Mouse (Mus musculus): ENCODE measurements around the gene Ankrd33b. TPM values are rescaled to one million over a fixed set of nuclear protein-coding genes. Genes with fewer than 3 reads are reported as not detected.

The Ankrd33b gene
- polyA plus RNA-seq, 1 experiment from 2014 or later, result 0.28 TPM

DNA sequence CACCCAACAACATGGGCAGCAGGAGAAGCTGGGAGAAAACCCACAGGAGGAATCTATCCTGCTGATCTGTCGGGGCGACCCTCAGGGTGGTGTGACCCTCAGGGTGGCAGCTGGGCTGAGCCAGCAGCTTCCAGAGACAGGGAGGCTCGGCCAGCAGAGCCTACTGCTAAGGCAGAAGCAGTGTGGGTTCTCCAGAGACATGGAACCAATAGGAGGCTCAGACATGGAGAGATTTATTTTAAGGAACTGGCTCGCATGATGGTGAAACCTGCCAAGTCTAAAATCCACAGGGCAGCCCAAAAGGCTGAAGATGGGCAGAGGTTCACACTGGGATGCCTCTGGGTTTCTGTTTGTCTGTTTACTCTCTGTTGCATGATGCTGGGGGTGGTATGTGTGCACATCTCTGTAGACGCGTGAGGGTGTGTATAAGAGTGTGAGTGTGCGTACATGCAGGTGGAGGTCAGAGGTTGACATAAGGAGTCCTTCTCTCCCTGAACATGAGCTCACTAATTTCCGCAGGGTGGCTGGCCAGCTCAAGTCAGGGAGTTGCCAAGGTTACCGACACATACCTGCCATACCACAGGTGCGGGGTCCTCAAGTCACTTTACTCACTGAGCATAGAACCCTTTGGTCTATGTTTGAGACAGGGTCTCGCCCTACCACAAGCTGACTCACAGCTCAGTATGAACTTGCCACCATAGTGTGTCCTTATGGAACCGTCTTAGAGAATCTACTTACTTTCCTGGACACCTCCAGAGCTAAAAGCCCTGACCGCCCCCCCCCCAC lies 14.8 kb downstream of the Ankrd33b start:
- Histone ChIP-seq H3K4me2 (no peak overlapping the region), H3K9me3 (replicated peaks) (no peaks in the 10 kb centered on the region), H3K9ac (no peak overlapping the region), H3K4me3 (replicated peaks) (no peak overlapping the region), H3K36me3 (no peaks in the 10 kb centered on the region), H3K27ac (no peak overlapping the region), H3K4me1 (replicated peaks) (peaks cover 4% of the 10 kb centered on the region; the same call in 1 of the 2 replicates), H3K27me3 (no peaks in the 10 kb centered on the region)
- no peak for DNase-seq
- 64% methylated on average over 13 of the region's 13 CpGs for WGBS (ENCODE audit: insufficient replicate concordance)
- no peak for ATAC-seq (ENCODE audit: low read depth)

DNA sequence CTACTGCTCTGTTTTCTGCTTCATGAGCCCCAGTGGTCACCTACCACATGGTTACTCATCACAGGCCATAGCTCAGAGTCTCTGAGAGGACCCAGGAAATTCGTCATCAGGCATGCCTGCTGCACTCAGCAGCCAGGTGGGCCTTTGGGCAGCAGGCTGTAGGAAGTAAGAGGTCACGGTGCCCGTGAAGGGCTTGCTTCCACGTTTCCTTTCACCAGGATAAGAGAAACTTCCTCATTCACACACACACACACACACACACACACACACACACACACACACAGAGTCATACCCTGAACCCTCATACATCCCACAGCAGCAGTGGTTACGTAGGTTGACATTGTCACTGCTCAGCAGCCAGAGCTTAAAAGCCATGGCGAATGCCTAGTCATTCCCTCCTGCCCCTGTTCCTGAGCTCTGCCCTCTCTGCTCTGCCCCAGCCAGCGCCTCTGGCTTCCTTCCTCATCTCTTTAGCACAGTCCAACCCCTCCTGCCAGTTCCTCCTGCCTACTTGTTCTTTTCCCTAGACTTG lies 17.6 kb downstream of the Ankrd33b start:
- no peaks in the 10 kb centered on the region for H3K27me3 ChIP-seq
- WGBS (ENCODE audit: insufficient replicate concordance), result 31% methylated on average over 7 of the region's 7 CpGs
- no peaks in the 10 kb centered on the region for H3K4me1 ChIP-seq (replicated peaks)
- no peaks in the 10 kb centered on the region for H3K36me3 ChIP-seq
- H3K4me2 ChIP-seq, result no peak overlapping the region
- H3K4me3 ChIP-seq (replicated peaks), result no peak overlapping the region
- no peaks in the 10 kb centered on the region for H3K9me3 ChIP-seq (replicated peaks)
- ATAC-seq (ENCODE audit: low read depth), result peak; percentile 58
- no peak overlapping the region for H3K27ac ChIP-seq
- DNase-seq, result no peak
- no peak overlapping the region for H3K9ac ChIP-seq

- Histone ChIP-seq H3K4me2 (no peak overlapping the region), H3K36me3 (no peaks in the 10 kb centered on the region), H3K27ac (no peak overlapping the region), H3K4me3 (replicated peaks) (no peak overlapping the region), H3K9ac (no peak overlapping the region), H3K4me1 (replicated peaks) (no peaks in the 10 kb centered on the region), H3K9me3 (replicated peaks) (no peaks in the 10 kb centered on the region), H3K27me3 (no peaks in the 10 kb centered on the region)
- ATAC-seq (ENCODE audit: low read depth), result no peak
- DNase-seq, result no peak
- WGBS (ENCODE audit: insufficient replicate concordance), result 66% methylated on average over 5 of the region's 5 CpGs
These were observed 18.5 kb downstream of the Ankrd33b start for GRCm38 (mm10) chr15:31349046-31349445.

DNA sequence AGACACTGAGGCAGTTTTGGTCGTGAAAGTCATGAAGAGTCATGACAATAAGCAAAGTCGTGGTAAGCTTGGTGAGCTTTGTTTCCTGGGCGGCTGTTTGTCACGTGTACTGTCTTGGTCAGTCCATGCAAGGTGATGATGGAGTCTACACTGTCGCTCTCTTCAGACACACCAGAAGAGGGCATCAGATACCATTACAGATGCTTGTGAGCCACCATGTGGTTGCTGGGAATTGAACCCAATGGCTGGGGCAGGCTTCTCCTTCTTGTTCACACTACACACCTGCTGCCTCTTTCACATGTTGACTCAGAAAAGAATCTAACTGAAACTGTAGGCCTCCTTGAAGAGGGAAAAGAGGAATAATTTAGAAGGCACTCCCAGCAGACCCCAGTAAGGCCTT lies 19.3 kb downstream of the Ankrd33b start:
- no peak overlapping the region for H3K4me3 ChIP-seq (replicated peaks)
- ATAC-seq (ENCODE audit: low read depth), result no peak
- no peak overlapping the region for H3K27ac ChIP-seq
- no peak for DNase-seq
- no peaks in the 10 kb centered on the region for H3K9me3 ChIP-seq (replicated peaks)
- no peak overlapping the region for H3K9ac ChIP-seq
- H3K36me3 ChIP-seq, result no peaks in the 10 kb centered on the region
- WGBS (ENCODE audit: insufficient replicate concordance), result 55% methylated on average over 5 of the region's 5 CpGs
- no peak overlapping the region for H3K4me2 ChIP-seq
- no peaks in the 10 kb centered on the region for H3K27me3 ChIP-seq
- no peaks in the 10 kb centered on the region for H3K4me1 ChIP-seq (replicated peaks)

DNA sequence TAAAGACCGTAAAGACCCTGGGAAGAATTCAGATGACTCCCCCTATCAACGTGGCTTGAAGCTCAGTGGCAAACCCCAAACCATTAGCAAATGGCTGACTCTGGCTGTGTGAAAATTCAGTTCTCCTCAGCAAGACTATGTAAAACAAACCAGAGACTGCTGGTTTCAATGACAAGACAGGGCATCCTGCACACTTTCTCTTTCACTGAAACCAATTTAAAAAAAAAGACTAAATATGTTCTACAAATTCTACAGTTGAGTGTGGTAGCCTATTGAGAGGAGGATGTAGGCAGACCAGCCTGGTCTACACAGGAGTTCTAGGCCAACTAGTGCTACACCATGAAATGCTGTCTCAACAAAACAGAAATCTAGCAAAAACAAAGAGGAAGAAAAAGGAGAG lies 21.0 kb downstream of the Ankrd33b start:
- ATAC-seq (ENCODE audit: low read depth) (no peak), DNase-seq (no peak)
- Histone ChIP-seq H3K9ac (no peak overlapping the region), H3K27me3 (no peaks in the 10 kb centered on the region), H3K4me2 (no peak overlapping the region), H3K27ac (no peak overlapping the region), H3K36me3 (no peaks in the 10 kb centered on the region), H3K4me3 (replicated peaks) (no peak overlapping the region), H3K9me3 (replicated peaks) (no peaks in the 10 kb centered on the region), H3K4me1 (replicated peaks) (peaks cover 11% of the 10 kb centered on the region)
- WGBS (ENCODE audit: insufficient replicate concordance), result 70% methylated on average over 2 of the region's 2 CpGs

GRCm38 (mm10) chr15:31345366-31345765 lies 22.2 kb downstream of the Ankrd33b start:
- Histone ChIP-seq H3K9me3 (replicated peaks) (no peaks in the 10 kb centered on the region), H3K36me3 (no peaks in the 10 kb centered on the region), H3K4me1 (replicated peaks) (peaks cover 11% of the 10 kb centered on the region), H3K4me3 (replicated peaks) (no peak overlapping the region), H3K9ac (no peak overlapping the region), H3K27me3 (no peaks in the 10 kb centered on the region), H3K4me2 (no peak overlapping the region), H3K27ac (no peak overlapping the region)
- 62% methylated on average over 9 of the region's 9 CpGs for WGBS (ENCODE audit: insufficient replicate concordance)
- no peak for DNase-seq
- no peak for ATAC-seq (ENCODE audit: low read depth)

DNA sequence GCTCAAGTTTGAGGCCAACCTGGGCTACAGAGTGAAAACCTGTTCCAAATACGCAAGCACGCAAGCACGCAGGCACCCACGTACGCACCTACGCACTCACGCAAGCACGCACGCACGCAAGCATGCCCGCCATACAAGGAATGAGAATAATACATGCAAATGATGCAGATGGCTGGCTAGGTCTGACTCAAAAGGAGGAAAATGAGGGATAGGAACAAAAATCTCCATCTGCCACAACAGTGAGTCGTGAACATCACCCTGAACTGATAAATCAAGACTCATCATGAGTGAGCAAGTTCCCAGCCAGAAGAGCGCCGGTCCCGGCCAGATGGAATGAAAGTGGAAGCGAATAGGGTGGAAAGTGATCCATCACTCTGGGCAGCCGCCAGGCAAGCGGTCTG lies 22.7 kb downstream of the Ankrd33b start:
- H3K36me3 ChIP-seq, result no peaks in the 10 kb centered on the region
- WGBS (ENCODE audit: insufficient replicate concordance), result 80% methylated on average over 18 of the region's 18 CpGs
- ATAC-seq (ENCODE audit: low read depth) (no peak), DNase-seq (no peak)
- no peak overlapping the region for H3K9ac ChIP-seq
- no peak overlapping the region for H3K4me3 ChIP-seq (replicated peaks)
- H3K27me3 ChIP-seq, result no peaks in the 10 kb centered on the region
- no peak overlapping the region for H3K4me2 ChIP-seq
- no peaks in the 10 kb centered on the region for H3K9me3 ChIP-seq (replicated peaks)
- no peak overlapping the region for H3K27ac ChIP-seq
- H3K4me1 ChIP-seq (replicated peaks), result peaks cover 11% of the 10 kb centered on the region

DNA sequence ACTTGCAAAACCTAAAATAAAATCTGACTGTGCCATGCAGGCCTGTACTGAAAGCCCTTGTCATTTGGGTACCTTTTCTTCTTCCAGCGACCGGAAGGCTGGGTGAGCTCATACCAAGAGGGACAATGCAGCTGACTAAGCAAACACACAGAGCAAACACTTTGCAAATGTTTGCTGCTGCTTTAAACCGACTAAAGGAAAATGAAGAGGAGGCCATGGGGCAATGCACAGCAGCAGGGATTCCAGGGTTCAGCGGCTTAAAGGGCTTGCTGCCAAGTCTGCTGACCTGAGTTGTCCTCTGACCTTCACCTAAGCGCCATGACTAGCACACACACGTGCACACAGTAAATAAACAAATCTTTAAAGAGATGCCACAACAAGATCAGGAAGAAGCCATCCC lies 23.9 kb downstream of the Ankrd33b start:
- Histone ChIP-seq H3K4me3 (replicated peaks) (no peak overlapping the region), H3K36me3 (no peaks in the 10 kb centered on the region), H3K4me1 (replicated peaks) (peaks cover 11% of the 10 kb centered on the region), H3K9me3 (replicated peaks) (no peaks in the 10 kb centered on the region), H3K27ac (no peak overlapping the region), H3K27me3 (no peaks in the 10 kb centered on the region), H3K4me2 (no peak overlapping the region), H3K9ac (no peak overlapping the region)
- DNase-seq (no peak), ATAC-seq (ENCODE audit: low read depth) (peak; percentile 65)
- 54% methylated on average over 6 of the region's 6 CpGs for WGBS (ENCODE audit: insufficient replicate concordance)

GRCm38 (mm10) chr15:31342496-31342901 lies 25.0 kb downstream of the Ankrd33b start:
- no peak overlapping the region for H3K9ac ChIP-seq
- H3K4me3 ChIP-seq (replicated peaks), result no peak overlapping the region
- peaks cover 11% of the 10 kb centered on the region for H3K4me1 ChIP-seq (replicated peaks)
- no peak overlapping the region for H3K27ac ChIP-seq
- no peaks in the 10 kb centered on the region for H3K9me3 ChIP-seq (replicated peaks)
- no peaks in the 10 kb centered on the region for H3K27me3 ChIP-seq
- no peaks in the 10 kb centered on the region for H3K36me3 ChIP-seq
- H3K4me2 ChIP-seq, result no peak overlapping the region
- DNase-seq, result no peak
- no peak for ATAC-seq (ENCODE audit: low read depth)
- 41% methylated on average over 8 of the region's 8 CpGs for WGBS (ENCODE audit: insufficient replicate concordance)

DNA sequence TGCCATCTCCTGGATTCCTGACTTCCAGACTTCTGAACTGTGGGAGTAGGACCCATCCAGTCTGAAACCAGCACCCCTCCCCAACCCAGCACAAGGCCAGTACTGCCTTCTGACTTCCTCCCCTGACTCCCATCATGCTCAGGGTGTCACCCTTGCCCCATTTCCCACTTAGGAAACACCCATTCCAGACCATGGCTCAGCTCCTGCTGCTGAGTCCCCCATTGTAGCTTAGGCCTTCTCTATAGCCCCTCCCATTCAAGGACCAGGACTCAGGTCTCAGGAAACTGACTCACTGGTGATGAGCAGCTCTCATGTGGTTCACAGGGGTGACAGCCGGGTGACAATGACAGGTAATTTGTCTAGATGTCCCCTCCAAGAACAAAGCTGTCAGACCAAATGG lies 25.5 kb downstream of the Ankrd33b start:
- Histone ChIP-seq H3K4me2 (no peak overlapping the region), H3K4me3 (replicated peaks) (no peak overlapping the region), H3K4me1 (replicated peaks) (peaks cover 11% of the 10 kb centered on the region), H3K36me3 (no peaks in the 10 kb centered on the region), H3K9ac (no peak overlapping the region), H3K27ac (no peak overlapping the region), H3K9me3 (replicated peaks) (no peaks in the 10 kb centered on the region), H3K27me3 (no peaks in the 10 kb centered on the region)
- ATAC-seq (ENCODE audit: low read depth), result no peak
- no peak for DNase-seq
- WGBS (ENCODE audit: insufficient replicate concordance), result 43% methylated on average over 1 of the region's 1 CpGs

DNA sequence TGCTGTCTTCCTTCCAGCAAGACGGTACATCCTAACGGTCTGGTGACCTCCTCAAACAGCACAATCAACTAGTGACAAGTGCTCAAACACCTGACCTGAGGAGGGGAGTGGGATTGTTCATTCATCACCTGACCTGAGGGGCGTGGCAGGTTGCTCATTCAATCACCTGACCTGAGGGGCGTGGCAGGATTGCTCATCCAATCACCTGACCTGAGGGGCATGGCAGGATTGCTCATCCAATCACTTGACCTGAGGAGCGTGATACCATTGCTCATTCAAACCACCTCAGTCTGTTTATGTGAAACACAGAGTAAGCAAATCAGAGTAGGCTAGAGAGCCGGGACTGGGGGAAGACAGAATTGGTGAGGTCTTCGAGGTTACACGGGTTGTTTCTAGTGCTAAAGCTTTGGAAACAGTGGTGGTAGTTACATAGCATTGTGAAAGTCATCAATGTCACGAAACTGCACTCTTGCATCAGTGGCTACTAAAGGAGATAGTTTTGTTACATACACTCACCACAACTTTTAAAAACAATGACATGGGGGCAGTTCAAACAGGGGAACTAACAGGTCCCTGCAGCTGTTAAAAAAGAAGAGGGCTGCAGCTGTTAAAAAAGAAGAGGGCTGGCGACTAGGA lies 28.8 kb downstream of the Ankrd33b start:
- ATAC-seq (ENCODE audit: low read depth) (no peak), DNase-seq (no peak)
- no peak overlapping the region for H3K4me3 ChIP-seq (replicated peaks)
- no peak overlapping the region for H3K9ac ChIP-seq
- no peak overlapping the region for H3K27ac ChIP-seq
- H3K4me1 ChIP-seq (replicated peaks), result peaks cover 11% of the 10 kb centered on the region
- WGBS (ENCODE audit: insufficient replicate concordance), result 62% methylated on average over 10 of the region's 10 CpGs
- no peaks in the 10 kb centered on the region for H3K27me3 ChIP-seq
- no peak overlapping the region for H3K4me2 ChIP-seq
- no peaks in the 10 kb centered on the region for H3K36me3 ChIP-seq
- no peaks in the 10 kb centered on the region for H3K9me3 ChIP-seq (replicated peaks)

- Histone ChIP-seq H3K9me3 (replicated peaks) (no peaks in the 10 kb centered on the region), H3K9ac (no peak overlapping the region), H3K4me3 (replicated peaks) (no peak overlapping the region), H3K4me1 (replicated peaks) (peaks cover 11% of the 10 kb centered on the region), H3K4me2 (no peak overlapping the region), H3K27ac (no peak overlapping the region), H3K36me3 (no peaks in the 10 kb centered on the region), H3K27me3 (no peaks in the 10 kb centered on the region)
- no peak for ATAC-seq (ENCODE audit: low read depth)
- 63% methylated on average over 6 of the region's 6 CpGs for WGBS (ENCODE audit: insufficient replicate concordance)
- DNase-seq, result no peak
These were observed 29.5 kb downstream of the Ankrd33b start for GRCm38 (mm10) chr15:31337983-31338382.
